Mouse (Mus musculus): ENCODE results near the gene Zscan21. TPM values are rescaled to one million over a fixed set of nuclear protein-coding genes. Genes with fewer than 3 reads are reported as not detected.

Gene Zscan21
- 10 to 100 TPM; 12.7 to 17.0 TPM for total RNA-seq (2021)
- long read RNA-seq, experiment 1, transcript Zscan21-204 (4 exons, 2,204 nt) = minor isoform, 5 of 18 reads
- long read RNA-seq, experiment 1, transcript Zscan21-201 (5 exons, 2,252 nt) = major isoform, 7 of 18 reads
- long read RNA-seq, experiment 1, partial matches to known transcripts = 1 of 18 reads
- long read RNA-seq, experiment 1, other reads (novel, unspliced or antisense) = 1 of 18 reads
- long read RNA-seq, experiment 2, partial matches to known transcripts = 0 of 13 reads
- long read RNA-seq, experiment 2, other reads (novel, unspliced or antisense) = 0 of 13 reads

GRCm38 (mm10) chr5:138116255-138117198, at the start of gene Zscan21:
TSS of gene Zscan21 (plus strand) at chr5:138116903.
- peak within 1 kb of the TSS; percentile 90 for H3K4me3 ChIP-seq
- H3K27ac ChIP-seq = peak within 1 kb of the TSS; percentile 99
- intact Hi-C loops (cut with DNase I) = loop anchor here (1.0 to 2.0 kb wide), 3 partner anchors 32 to 78 kb away; partner anchors contain the start of genes Mblac1, Zfp113 and Zkscan1
- DNase-seq = peak; percentile 94
- peak; percentile 28 for TF ChIP-seq CTCF (IDR thresholded peaks at IDR 0.05)

- intact Hi-C loops (cut with DNase I) = no loop called here
- no peak for TF ChIP-seq CTCF (IDR thresholded peaks at IDR 0.05)
- H3K27ac ChIP-seq = no peak overlapping the region
- H3K4me3 ChIP-seq = no peak overlapping the region
- DNase-seq = no peak
These were observed 42.9 kb upstream of the Zscan21 start for GRCm38 (mm10) chr5:138073803-138074202.

GRCm38 (mm10) chr5:138075684-138076083, 41.0 kb upstream of the Zscan21 start:
- no peak for DNase-seq
- no peak for TF ChIP-seq CTCF (IDR thresholded peaks at IDR 0.05)
- intact Hi-C loops (cut with DNase I) = no loop called here
- Histone ChIP-seq H3K4me3 (no peak overlapping the region), H3K27ac (no peak overlapping the region)

- DNase-seq = no peak
- H3K27ac ChIP-seq = no peak overlapping the region
- intact Hi-C loops (cut with DNase I) = no loop called here
- no peak overlapping the region for H3K4me3 ChIP-seq
- TF ChIP-seq CTCF (IDR thresholded peaks at IDR 0.05) = no peak
These were observed 40.6 kb upstream of the Zscan21 start for GRCm38 (mm10) chr5:138076148-138076547.

GRCm38 (mm10) chr5:138080456-138080855, 36.2 kb upstream of the Zscan21 start:
- TF ChIP-seq CTCF (IDR thresholded peaks at IDR 0.05) = no peak
- no peak for DNase-seq
- Histone ChIP-seq H3K4me3 (no peak overlapping the region), H3K27ac (no peak overlapping the region)
- intact Hi-C loops (cut with DNase I) = no loop called here

GRCm38 (mm10) chr5:138081446-138081845, 35.3 kb upstream of the Zscan21 start:
- no peak overlapping the region for H3K4me3 ChIP-seq
- intact Hi-C loops (cut with DNase I) = no loop called here
- DNase-seq = no peak
- H3K27ac ChIP-seq = no peak overlapping the region
- TF ChIP-seq CTCF (IDR thresholded peaks at IDR 0.05) = no peak

- no peak for TF ChIP-seq CTCF (IDR thresholded peaks at IDR 0.05)
- intact Hi-C loops (cut with DNase I) = no loop called here
- Histone ChIP-seq H3K4me3 (no peak overlapping the region), H3K27ac (no peak overlapping the region)
- no peak for DNase-seq
These were observed 33.3 kb upstream of the Zscan21 start for GRCm38 (mm10) chr5:138083318-138083900.

- Histone ChIP-seq H3K4me3 (no peak overlapping the region), H3K27ac (no peak overlapping the region)
- no peak for DNase-seq
- TF ChIP-seq CTCF (IDR thresholded peaks at IDR 0.05) = no peak
- intact Hi-C loops (cut with DNase I) = loop anchor here (2.0 kb wide), 1 partner anchor 33 kb away; the partner anchor contains the start of gene Zscan21
These were observed 32.8 kb upstream of the Zscan21 start for GRCm38 (mm10) chr5:138083936-138084335.

- Histone ChIP-seq H3K4me3 (peak overlapping the region; percentile 100), H3K27ac (peak overlapping the region; percentile 98; the same call in 1 of the 2 replicates)
- intact Hi-C loops (cut with DNase I) = loop anchor here (2.0 kb wide), 1 partner anchor 32 kb away; the partner anchor contains the start of gene Zscan21
- no peak for TF ChIP-seq CTCF (IDR thresholded peaks at IDR 0.05)
- DNase-seq = no peak
These were observed 32.2 kb upstream of the Zscan21 start for GRCm38 (mm10) chr5:138084507-138084906.

GRCm38 (mm10) chr5:138084996-138085395, 31.7 kb upstream of the Zscan21 start, which contains the start of gene Zkscan1:
TSS of gene Zkscan1 (plus strand) at chr5:138085084.
- H3K4me3 ChIP-seq = peak within 1 kb of the TSS; percentile 100
- no peak for TF ChIP-seq CTCF (IDR thresholded peaks at IDR 0.05)
- H3K27ac ChIP-seq = peak within 1 kb of the TSS; percentile 98
- intact Hi-C loops (cut with DNase I) = loop anchor here (2.0 to 5.0 kb wide), 2 partner anchors 32 to 72 kb away; partner anchors contain the start of genes Zfp113 and Zscan21
- DNase-seq = peak; percentile 81

- TF ChIP-seq CTCF (IDR thresholded peaks at IDR 0.05) = no peak
- intact Hi-C loops (cut with DNase I) = loop anchor here (2.0 to 5.0 kb wide), 2 partner anchors 31 to 72 kb away; partner anchors contain the start of genes Zfp113 and Zscan21
- no peak for DNase-seq
- peak overlapping the region; percentile 98 for H3K27ac ChIP-seq
- H3K4me3 ChIP-seq = peak overlapping the region; percentile 100
These were observed 31.2 kb upstream of the Zscan21 start for GRCm38 (mm10) chr5:138085421-138085911.

GRCm38 (mm10) chr5:138086842-138087241, 29.9 kb upstream of the Zscan21 start:
- no peak overlapping the region for H3K27ac ChIP-seq
- intact Hi-C loops (cut with DNase I) = loop anchor here (5.0 kb wide), 1 partner anchor 70 kb away; the partner anchor contains the start of gene Zfp113
- no peak overlapping the region for H3K4me3 ChIP-seq
- DNase-seq = no peak
- no peak for TF ChIP-seq CTCF (IDR thresholded peaks at IDR 0.05)

All from gastrocnemius, adult 2 months (tissue).